Mouse (Mus musculus) lung, postnatal 0 days (tissue): ENCODE data around the gene Mob2.

ENCODE experiments used
- CTCF ChIP-seq: IDR thresholded peaks from 2 replicates; pipeline ENCODE4 v1.5.1; 2016; ENCODE audit warnings: antibody characterized with exemption, mild to moderate bottlenecking
- EP300 ChIP-seq: IDR thresholded peaks from 2 replicates; pipeline ENCODE4 v1.6.1; 2016; ENCODE audit warnings: antibody characterized with exemption, mild to moderate bottlenecking, control low read depth

DNA sequence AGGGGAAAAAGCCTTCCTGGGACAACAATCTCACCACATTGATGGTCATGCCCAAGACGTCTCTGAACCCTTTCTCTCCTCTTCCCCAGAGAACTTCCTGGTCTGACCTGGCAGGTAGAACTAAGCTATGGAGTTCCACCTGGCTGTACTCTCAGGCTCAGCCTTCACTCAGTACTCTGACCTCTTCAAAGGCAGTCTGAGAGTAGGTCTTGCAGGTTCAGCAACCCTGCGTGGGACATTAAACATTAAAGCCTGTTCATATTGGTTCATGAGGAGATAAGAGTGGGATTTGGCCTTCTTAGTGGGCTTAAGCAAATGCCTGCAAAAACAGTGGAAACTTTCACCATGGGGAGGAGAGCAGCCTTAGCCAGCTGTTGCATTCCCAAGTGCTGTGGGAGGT lies 94.6 kb downstream of the Mob2 start:
- TF ChIP-seq CTCF, result no peak
- no peak for TF ChIP-seq EP300
